Mouse (Mus musculus): ENCODE results near the gene B4galnt3. TPM values are rescaled to one million over a fixed set of nuclear protein-coding genes. Genes with fewer than 3 reads are reported as not detected.

B4galnt3 gene
- polyA plus RNA-seq, 1 experiment = not detected

- Histone ChIP-seq H3K4me1 (ENCODE audit: control insufficient read depth, insufficient read depth, low read length) (no peaks in the 10 kb centered on the region), H3K27ac (ENCODE audit: insufficient read depth, low read depth, low read length) (no peak overlapping the region), H3K4me3 (ENCODE audit: insufficient read depth, low read depth, low read length) (no peak overlapping the region)
- 63% methylated on average over 9 of the region's 9 CpGs for WGBS
- TF ChIP-seq POLR2A (IDR thresholded peaks at IDR 0.05; ENCODE audit: insufficient read depth, low read depth, low read length) (no peak), CTCF (IDR thresholded peaks at IDR 0.05; ENCODE audit: insufficient read depth, low read depth, low read length) (no peak)
These were observed 34.9 kb downstream of the B4galnt3 start for GRCm38 (mm10) chr6:120259481-120259880.

DNA sequence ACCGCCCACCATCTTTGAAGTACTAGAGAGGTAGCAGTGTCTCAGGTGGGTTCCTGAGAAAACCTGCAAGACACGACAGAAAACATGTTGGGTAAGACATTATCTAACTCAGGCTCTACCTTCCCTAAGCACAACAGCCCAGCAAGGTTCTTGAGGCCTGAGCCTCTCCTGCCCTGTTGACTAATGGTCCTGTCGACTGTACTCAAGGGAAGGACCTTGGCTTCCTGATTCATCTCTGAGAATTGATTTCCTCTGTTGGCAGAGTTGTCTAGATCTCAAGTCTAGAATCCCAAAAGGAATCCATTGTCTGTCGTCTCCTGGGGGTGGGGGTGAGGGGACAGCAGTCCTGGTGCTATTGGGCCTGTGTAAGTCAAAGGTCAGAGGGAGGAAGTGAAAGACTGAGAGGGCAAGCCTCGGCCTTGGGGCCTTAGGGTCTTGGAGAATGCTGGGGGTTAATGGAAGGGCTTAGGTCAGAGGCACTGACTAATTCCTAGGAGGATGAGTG lies 37.9 kb downstream of the B4galnt3 start:
- H3K4me3 ChIP-seq (ENCODE audit: insufficient read depth, low read depth, low read length) = no peak overlapping the region
- no peaks in the 10 kb centered on the region for H3K4me1 ChIP-seq (ENCODE audit: control insufficient read depth, insufficient read depth, low read length)
- TF ChIP-seq POLR2A (IDR thresholded peaks at IDR 0.05; ENCODE audit: insufficient read depth, low read depth, low read length) (no peak), CTCF (IDR thresholded peaks at IDR 0.05; ENCODE audit: insufficient read depth, low read depth, low read length) (no peak)
- H3K27ac ChIP-seq (ENCODE audit: insufficient read depth, low read depth, low read length) = no peak overlapping the region
- 80% methylated on average over 5 of the region's 5 CpGs for WGBS

- TF ChIP-seq CTCF (IDR thresholded peaks at IDR 0.05; ENCODE audit: insufficient read depth, low read depth, low read length) (no peak), POLR2A (IDR thresholded peaks at IDR 0.05; ENCODE audit: insufficient read depth, low read depth, low read length) (no peak)
- WGBS = 84% methylated on average over 12 of the region's 12 CpGs
- Histone ChIP-seq H3K27ac (ENCODE audit: insufficient read depth, low read depth, low read length) (no peak overlapping the region), H3K4me3 (ENCODE audit: insufficient read depth, low read depth, low read length) (no peak overlapping the region), H3K4me1 (ENCODE audit: control insufficient read depth, insufficient read depth, low read length) (no peaks in the 10 kb centered on the region)
These were observed 38.7 kb downstream of the B4galnt3 start for GRCm38 (mm10) chr6:120255701-120256100.

DNA sequence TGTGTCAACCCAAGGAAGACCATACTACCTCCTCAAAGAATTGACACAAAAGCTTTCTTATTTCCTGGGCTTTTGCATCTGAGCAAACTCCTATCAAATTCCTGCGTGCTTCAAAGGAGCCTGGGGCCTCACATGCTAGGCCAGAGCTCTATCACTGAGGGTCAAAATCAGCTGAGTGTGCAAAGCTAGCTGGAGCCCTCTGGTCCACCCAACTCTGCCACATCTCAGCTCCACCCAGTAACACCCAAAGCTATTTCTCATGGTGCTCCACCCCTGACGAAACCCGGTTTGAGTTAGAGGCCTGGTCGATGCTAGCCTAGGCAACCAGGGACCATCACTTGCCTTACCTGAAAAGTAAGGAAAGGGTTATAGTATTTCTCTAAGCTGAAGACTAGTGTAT lies 39.2 kb downstream of the B4galnt3 start:
- no peak for TF ChIP-seq CTCF (IDR thresholded peaks at IDR 0.05; ENCODE audit: insufficient read depth, low read depth, low read length)
- Histone ChIP-seq H3K27ac (ENCODE audit: insufficient read depth, low read depth, low read length) (no peak overlapping the region), H3K4me1 (ENCODE audit: control insufficient read depth, insufficient read depth, low read length) (no peaks in the 10 kb centered on the region), H3K4me3 (ENCODE audit: insufficient read depth, low read depth, low read length) (no peak overlapping the region)
- 89% methylated on average over 4 of the region's 4 CpGs for WGBS

DNA sequence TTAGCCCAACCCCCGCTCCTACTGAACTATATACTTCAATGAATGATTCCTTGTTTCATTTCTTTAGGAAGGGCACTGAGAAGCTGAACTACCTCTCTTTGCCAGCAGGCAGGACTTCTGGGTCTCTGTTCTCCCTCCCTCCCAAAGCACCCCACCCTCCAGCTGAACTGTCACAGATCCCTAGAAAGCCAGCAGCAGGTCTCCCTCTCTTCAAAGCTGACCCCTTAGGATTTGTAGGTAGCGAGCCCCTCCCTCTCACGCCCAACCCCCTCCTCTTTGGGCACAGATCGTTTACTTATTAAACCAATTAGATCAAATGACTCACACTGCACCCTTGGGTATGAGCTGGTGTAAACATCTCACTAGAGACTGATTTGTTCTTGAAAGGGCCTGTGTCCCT lies 39.7 kb downstream of the B4galnt3 start:
- whole genome bisulfite sequencing = 51% methylated on average over 4 of the region's 4 CpGs

GRCm38 (mm10) chr6:120252741-120253140 lies 41.6 kb downstream of the B4galnt3 start:
- 93% methylated on average over 2 of the region's 2 CpGs for WGBS
- Histone ChIP-seq H3K4me1 (ENCODE audit: control insufficient read depth, insufficient read depth, low read length) (no peaks in the 10 kb centered on the region), H3K27ac (ENCODE audit: insufficient read depth, low read depth, low read length) (no peak overlapping the region), H3K4me3 (ENCODE audit: insufficient read depth, low read depth, low read length) (no peak overlapping the region)
- TF ChIP-seq POLR2A (IDR thresholded peaks at IDR 0.05; ENCODE audit: insufficient read depth, low read depth, low read length) (no peak), CTCF (IDR thresholded peaks at IDR 0.05; ENCODE audit: insufficient read depth, low read depth, low read length) (no peak)

More for the DNA sequence above, 39.7 kb downstream of the B4galnt3 start:
- no peaks in the 10 kb centered on the region for H3K4me1 ChIP-seq (ENCODE audit: control insufficient read depth, insufficient read depth, low read length)
- H3K4me3 ChIP-seq (ENCODE audit: insufficient read depth, low read depth, low read length) = no peak overlapping the region
- TF ChIP-seq CTCF (IDR thresholded peaks at IDR 0.05; ENCODE audit: insufficient read depth, low read depth, low read length) = no peak
- TF ChIP-seq POLR2A (IDR thresholded peaks at IDR 0.05; ENCODE audit: insufficient read depth, low read depth, low read length) = no peak
- no peak overlapping the region for H3K27ac ChIP-seq (ENCODE audit: insufficient read depth, low read depth, low read length)

DNA sequence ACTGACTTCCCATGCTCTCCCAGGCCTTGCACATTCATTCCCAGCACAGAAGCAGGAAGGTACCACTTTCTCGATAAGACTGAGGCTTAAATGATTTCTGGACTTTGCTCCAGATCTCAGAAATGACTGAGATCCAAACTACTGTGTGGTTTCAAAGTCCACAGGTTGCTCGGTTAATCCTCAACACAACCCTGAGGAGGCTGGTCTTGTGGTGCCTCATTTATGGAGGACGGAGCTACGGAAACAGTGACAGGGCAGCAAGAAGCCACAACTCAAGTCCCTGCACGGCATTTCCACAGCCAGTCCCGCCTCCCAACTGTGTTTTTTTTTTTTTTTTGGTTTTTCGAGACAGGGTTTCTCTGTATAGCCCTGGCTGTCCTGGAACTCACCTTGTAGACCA lies 43.3 kb downstream of the B4galnt3 start:
- WGBS = 89% methylated on average over 7 of the region's 7 CpGs
- TF ChIP-seq POLR2A (IDR thresholded peaks at IDR 0.05; ENCODE audit: insufficient read depth, low read depth, low read length) = no peak
- TF ChIP-seq CTCF (IDR thresholded peaks at IDR 0.05; ENCODE audit: insufficient read depth, low read depth, low read length) = no peak
- Histone ChIP-seq H3K4me1 (ENCODE audit: control insufficient read depth, insufficient read depth, low read length) (no peaks in the 10 kb centered on the region), H3K27ac (ENCODE audit: insufficient read depth, low read depth, low read length) (no peak overlapping the region), H3K4me3 (ENCODE audit: insufficient read depth, low read depth, low read length) (no peak overlapping the region)

GRCm38 (mm10) chr6:120249831-120250230 lies 44.5 kb downstream of the B4galnt3 start:
- WGBS = 65% methylated on average over 5 of the region's 5 CpGs
- Histone ChIP-seq H3K27ac (ENCODE audit: insufficient read depth, low read depth, low read length) (no peak overlapping the region), H3K4me1 (ENCODE audit: control insufficient read depth, insufficient read depth, low read length) (no peaks in the 10 kb centered on the region), H3K4me3 (ENCODE audit: insufficient read depth, low read depth, low read length) (no peak overlapping the region)
- TF ChIP-seq CTCF (IDR thresholded peaks at IDR 0.05; ENCODE audit: insufficient read depth, low read depth, low read length) = no peak
- TF ChIP-seq POLR2A (IDR thresholded peaks at IDR 0.05; ENCODE audit: insufficient read depth, low read depth, low read length) = no peak

DNA sequence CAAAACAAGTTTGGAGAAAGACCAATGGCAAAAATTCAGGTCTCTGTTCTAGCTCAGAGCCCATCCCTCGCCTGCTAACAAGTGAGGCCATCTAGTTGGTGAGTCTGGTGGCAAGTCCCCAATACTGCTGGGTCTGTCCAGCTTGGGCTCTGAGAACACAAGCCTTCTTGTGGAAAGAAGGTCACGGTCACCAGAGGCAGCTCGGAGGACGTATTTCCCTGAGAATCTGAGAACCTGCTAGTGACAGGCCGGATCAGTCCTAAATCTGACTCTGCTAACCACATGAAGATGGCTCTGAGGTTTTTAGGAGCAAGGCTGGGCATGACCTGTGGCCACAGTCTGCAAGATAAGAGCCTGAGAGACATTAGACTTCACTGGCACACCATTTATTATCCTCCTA lies 47.7 kb downstream of the B4galnt3 start:
- Histone ChIP-seq H3K4me1 (ENCODE audit: control insufficient read depth, insufficient read depth, low read length) (no peaks in the 10 kb centered on the region), H3K4me3 (ENCODE audit: insufficient read depth, low read depth, low read length) (no peak overlapping the region), H3K27ac (ENCODE audit: insufficient read depth, low read depth, low read length) (no peak overlapping the region)
- no peak for TF ChIP-seq POLR2A (IDR thresholded peaks at IDR 0.05; ENCODE audit: insufficient read depth, low read depth, low read length)
- TF ChIP-seq CTCF (IDR thresholded peaks at IDR 0.05; ENCODE audit: insufficient read depth, low read depth, low read length) = no peak
- 78% methylated on average over 5 of the region's 5 CpGs for WGBS

DNA sequence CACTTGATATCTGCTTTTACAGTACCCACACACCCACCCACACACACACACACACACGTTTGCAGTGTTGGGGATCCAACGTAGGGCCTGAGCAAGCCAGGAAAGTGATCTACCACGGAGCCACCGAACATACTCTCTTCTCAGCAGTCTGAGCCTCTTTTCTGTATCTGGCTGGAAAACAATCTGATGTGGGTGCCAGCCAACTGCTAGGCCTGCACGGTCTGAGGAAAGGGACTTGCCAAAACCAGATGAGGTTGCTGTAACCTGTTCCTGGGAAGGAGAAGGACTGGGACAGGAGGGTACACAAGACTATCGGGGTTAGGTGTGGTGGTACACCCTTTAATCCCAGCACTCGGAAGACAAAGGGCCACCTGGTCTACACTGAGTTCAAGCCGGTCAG lies 51.1 kb downstream of the B4galnt3 start:
- Histone ChIP-seq H3K4me3 (ENCODE audit: insufficient read depth, low read depth, low read length) (no peak overlapping the region), H3K4me1 (ENCODE audit: control insufficient read depth, insufficient read depth, low read length) (no peaks in the 10 kb centered on the region), H3K27ac (ENCODE audit: insufficient read depth, low read depth, low read length) (no peak overlapping the region)
- TF ChIP-seq POLR2A (IDR thresholded peaks at IDR 0.05; ENCODE audit: insufficient read depth, low read depth, low read length) (no peak), CTCF (IDR thresholded peaks at IDR 0.05; ENCODE audit: insufficient read depth, low read depth, low read length) (no peak)
- 53% methylated on average over 8 of the region's 8 CpGs for WGBS

All from olfactory bulb, adult 2 months (tissue).